Mouse (Mus musculus) embryonic fibroblast, embryonic 13.5 days (primary cell): Measurements from ENCODE around the gene Pde4a. TPM values are rescaled to one million over a fixed set of nuclear protein-coding genes. Genes with fewer than 3 reads are reported as not detected.

ENCODE experiments used
- H3K27ac ChIP-seq: 2 replicates; pipeline ENCODE4 v1.5.1; 2012; ENCODE audit warnings: low read length, control low read depth, inconsistent platforms; ENCODE audit not compliant: insufficient read depth
- H3K4me1 ChIP-seq: 2 replicates; pipeline ENCODE4 v1.6.1; 2011; ENCODE audit warnings: low read length; ENCODE audit not compliant: control insufficient read depth, insufficient read depth
- H3K4me3 ChIP-seq: 2 replicates; pipeline ENCODE4 v1.5.1; 2011; ENCODE audit warnings: mild to moderate bottlenecking, control low read depth, low read length; ENCODE audit not compliant: insufficient read depth
- CTCF ChIP-seq: IDR thresholded peaks from 2 replicates; pipeline ENCODE4 v1.5.1; 2011; ENCODE audit warnings: mild to moderate bottlenecking, control low read depth, low read length, moderate library complexity, borderline replicate concordance; ENCODE audit not compliant: insufficient read depth
- POLR2A ChIP-seq: IDR thresholded peaks from 2 replicates; pipeline ENCODE4 v1.6.1; 2011; ENCODE audit warnings: low read depth, mild to moderate bottlenecking, control low read depth, low read length, moderate library complexity
- polyA plus RNA-seq: library from polyadenylated mRNA; stranded (reverse); fragments of >200 nt; gene quantifications from 2 replicates; pipeline ENCODE4 v1.2.4, GENCODE M21; 2011; ENCODE audit warnings: low read depth; ENCODE audit not compliant: missing spikeins, insufficient read length

Gene Pde4a
- polyA plus RNA-seq, result 14.7 and 20.6 TPM in 2 replicates

- H3K27ac ChIP-seq, result peak within 1 kb of the TSS; percentile 89
- peak; percentile 58; the same call in 1 of the 2 replicates for TF ChIP-seq POLR2A
- TF ChIP-seq CTCF, result no peak
- peaks cover 5% of the 10 kb centered on the region; the same call in 1 of the 2 replicates for H3K4me1 ChIP-seq
- H3K4me3 ChIP-seq, result peak within 1 kb of the TSS; percentile 56
These were observed at the start of gene Pde4a for GRCm38 (mm10) chr9:21165041-21165951. TSS of gene Pde4a (plus strand) at chr9:21165714.

DNA sequence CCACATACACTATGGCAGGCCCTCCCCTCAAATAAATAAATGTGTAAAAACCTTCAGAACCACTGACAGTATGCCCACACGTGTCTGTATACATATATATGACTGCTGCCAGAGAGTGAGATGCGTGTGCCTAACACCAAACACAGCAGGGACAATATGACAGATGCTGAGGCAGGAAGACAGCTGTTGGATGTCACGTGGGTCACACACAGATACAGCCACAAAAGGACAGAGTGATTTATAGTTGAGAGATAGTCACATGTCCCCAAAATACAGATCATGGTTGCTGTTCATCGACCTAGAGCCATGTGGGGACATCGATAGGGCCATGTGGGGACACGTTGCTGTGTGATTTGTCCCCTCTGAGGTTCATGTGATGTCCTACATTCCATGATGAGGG is 48.4 kb upstream of the Pde4a start:
- H3K4me3 ChIP-seq, result no peak overlapping the region
- TF ChIP-seq CTCF (no peak), POLR2A (no peak)
- H3K27ac ChIP-seq, result no peak overlapping the region
- H3K4me1 ChIP-seq, result no peaks in the 10 kb centered on the region

DNA sequence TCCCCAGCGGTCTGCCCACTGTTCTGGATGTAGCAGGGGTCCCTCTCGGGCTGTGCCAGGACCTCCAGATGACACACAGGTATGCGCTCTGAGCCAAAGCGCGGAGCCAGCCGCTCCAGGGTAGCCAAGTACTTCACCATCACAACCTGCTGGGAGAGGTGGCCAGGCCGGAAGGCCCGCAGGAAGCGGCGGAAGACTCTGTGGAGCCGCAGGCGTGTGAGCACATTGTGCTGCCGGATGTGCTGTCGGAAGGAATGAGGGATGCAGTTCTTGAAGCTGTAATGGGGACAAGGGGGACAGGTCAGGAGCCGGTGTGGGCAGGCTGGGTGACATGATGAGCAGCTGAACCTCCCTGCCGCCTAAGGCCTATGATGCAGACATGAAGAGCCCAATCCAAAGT is 44.0 kb upstream of the Pde4a start:
- TF ChIP-seq POLR2A (no peak), CTCF (no peak)
- Histone ChIP-seq H3K27ac (no peak overlapping the region), H3K4me1 (no peaks in the 10 kb centered on the region), H3K4me3 (no peak overlapping the region)

GRCm38 (mm10) chr9:21124837-21125236 is 40.7 kb upstream of the Pde4a start:
- no peak overlapping the region for H3K27ac ChIP-seq
- no peaks in the 10 kb centered on the region for H3K4me1 ChIP-seq
- no peak for TF ChIP-seq CTCF
- TF ChIP-seq POLR2A, result no peak
- no peak overlapping the region for H3K4me3 ChIP-seq

- Histone ChIP-seq H3K27ac (no peak overlapping the region), H3K4me3 (no peak overlapping the region), H3K4me1 (no peaks in the 10 kb centered on the region)
- TF ChIP-seq CTCF (no peak), POLR2A (no peak)
These were observed 39.8 kb upstream of the Pde4a start for GRCm38 (mm10) chr9:21125502-21126258.

- Histone ChIP-seq H3K4me1 (no peaks in the 10 kb centered on the region), H3K27ac (no peak overlapping the region), H3K4me3 (no peak overlapping the region)
- no peak for TF ChIP-seq CTCF
- no peak for TF ChIP-seq POLR2A
These were observed 39.3 kb upstream of the Pde4a start for GRCm38 (mm10) chr9:21126259-21126627.

DNA sequence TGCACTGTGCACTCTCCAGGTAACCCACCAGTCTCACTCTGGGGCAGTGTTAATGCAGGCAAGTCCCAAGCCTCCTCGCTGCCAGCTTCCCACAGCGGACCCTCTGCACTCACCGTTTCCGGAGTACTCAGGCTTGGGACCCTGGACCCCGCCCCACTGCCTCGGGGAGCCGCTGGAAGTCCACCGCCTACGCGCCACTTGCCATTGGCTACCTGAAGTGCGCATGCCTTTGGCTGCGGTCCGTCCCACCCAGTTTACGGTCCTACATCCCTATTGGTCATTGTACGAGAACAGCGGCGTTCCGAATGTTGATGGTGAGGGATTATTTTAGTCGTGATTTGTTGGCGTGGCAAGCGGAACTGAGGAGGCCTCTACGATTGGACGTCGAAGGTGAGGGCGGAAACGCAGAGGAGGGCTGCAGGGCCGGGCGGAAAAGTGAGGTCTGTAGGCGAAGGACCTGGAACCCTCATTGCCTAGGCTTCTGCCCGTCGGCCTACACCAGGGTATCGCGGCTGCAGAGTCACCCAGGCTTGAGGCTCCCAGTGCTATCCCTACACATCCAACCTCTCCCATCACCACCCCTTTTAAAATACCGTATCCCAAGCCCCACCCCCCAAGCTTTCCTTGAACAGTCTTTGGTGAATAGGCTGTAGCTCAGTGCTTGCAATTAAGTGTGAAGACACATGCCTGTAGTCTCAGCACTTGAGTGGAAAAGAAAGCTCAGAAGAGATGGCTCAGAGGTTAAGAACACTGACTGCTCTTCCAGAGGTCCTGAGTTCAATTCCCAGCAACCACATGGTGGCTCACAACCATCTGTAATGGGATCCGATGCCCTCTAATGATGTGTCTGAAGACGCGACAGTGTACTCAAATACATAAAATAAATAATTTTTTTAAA is 34.2 kb upstream of the Pde4a start, which contains the start of gene Tyk2:
Gene Tyk2, minus strand, starts transcription at position 185 of the 898 bp plus-strand sequence.
- H3K4me3 ChIP-seq, result peak within 1 kb of the TSS; percentile 80
- peaks cover 12% of the 10 kb centered on the region for H3K4me1 ChIP-seq
- TF ChIP-seq POLR2A (peak; percentile 91), CTCF (no peak)
- no peak within 1 kb of the TSS for H3K27ac ChIP-seq

- Histone ChIP-seq H3K4me3 (no peak overlapping the region), H3K27ac (no peak overlapping the region), H3K4me1 (peaks cover 12% of the 10 kb centered on the region)
- no peak for TF ChIP-seq CTCF
- TF ChIP-seq POLR2A, result no peak
These were observed 33.3 kb upstream of the Pde4a start for GRCm38 (mm10) chr9:21132102-21132775.
